Mouse (Mus musculus) heart, adult 2 months (tissue): ENCODE data around the gene Gmppb. TPM values are rescaled to one million over a fixed set of nuclear protein-coding genes. Genes with fewer than 3 reads are reported as not detected.

Experiments
- DNase-seq, 2 experiments: peaks; one replicate each; pipeline ENCODE4 v3.0.0; 2021
- H3K27ac ChIP-seq: fragments of 200-600 bp; 2 replicates; pipeline ENCODE4 v1.8.1; 2022
- H3K27me3 ChIP-seq: fragments of 200-500 bp; 2 replicates; pipeline ENCODE4 v1.6.1; 2012; ENCODE audit warnings: mild to moderate bottlenecking, low read length, inconsistent platforms, mixed read lengths; ENCODE audit not compliant: control insufficient read depth, insufficient read depth
- H3K36me3 ChIP-seq: fragments of 200-500 bp; 2 replicates; pipeline ENCODE4 v1.6.1; 2012; ENCODE audit warnings: low read length, inconsistent platforms; ENCODE audit not compliant: control insufficient read depth, insufficient read depth
- H3K4me1 ChIP-seq: fragments of 200-500 bp; 2 replicates; pipeline ENCODE4 v1.6.1; 2011; ENCODE audit warnings: low read length; ENCODE audit not compliant: control insufficient read depth, insufficient read depth
- H3K4me3 ChIP-seq: fragments of 200-600 bp; 2 replicates; pipeline ENCODE4 v1.8.1; 2022
- H3K79me2 ChIP-seq: fragments of 200-500 bp; replicated peaks from 2 replicates; pipeline ENCODE4 v1.6.1; 2012; ENCODE audit warnings: mild to moderate bottlenecking, inconsistent platforms, low read length, moderate library complexity, mixed read lengths; ENCODE audit not compliant: control insufficient read depth, insufficient read depth
- H3K9ac ChIP-seq: fragments of 200-500 bp; 2 replicates; pipeline ENCODE4 v1.6.1; 2012; ENCODE audit warnings: low read depth, mild to moderate bottlenecking, control low read depth, inconsistent platforms, low read length, mixed read lengths
- CTCF ChIP-seq: fragments of 200-600 bp; IDR thresholded peaks from 2 replicates; pipeline ENCODE4 v1.8.1; 2022; ENCODE audit warnings: antibody characterized with exemption, mild to moderate bottlenecking, moderate library complexity
- EP300 ChIP-seq: fragments of 200-500 bp; IDR thresholded peaks from 2 replicates; pipeline ENCODE4 v1.6.1; 2011; ENCODE audit warnings: low read depth, low read length, control low read depth; ENCODE audit not compliant: insufficient read depth
- POLR2A ChIP-seq: fragments of 200-500 bp; IDR thresholded peaks from 2 replicates; pipeline ENCODE4 v1.6.1; 2011; ENCODE audit warnings: mild to moderate bottlenecking, low read depth, low read length, control low read depth; ENCODE audit not compliant: insufficient read depth
- WGBS: fragments of 180-500 bp; shearing (Covaris S2); methylation state at CpG from one replicate; pipeline ENCODE4 v1.1.7; 2018; 5-methylcytosine and 5-hydroxymethylcytosine counted together
- intact Hi-C: fragments of 180-260 bp; cut with DNase I; formaldehyde crosslinking; loops from one replicate; pipeline ENCODE4 v1.15.1; 2025
- long read RNA-seq: library from polyadenylated mRNA; stranded (forward); transcript quantifications from one replicate; pipeline ENCODE4 v2.0.0, GENCODE M21; 2021
- polyA plus RNA-seq: library from polyadenylated mRNA; depleted of rRNA; stranded (reverse); fragments of >200 nt; gene quantifications from 2 replicates; pipeline ENCODE4 v1.2.3, GENCODE M21; 2012; rRNA removed
- total RNA-seq, 2 experiments: library from RNA; stranded (reverse); gene quantifications; 2 replicates each; pipeline ENCODE4 v1.2.3; 2021

Gmppb gene
- total RNA-seq (10 to 100 TPM; 10.1 to 10.2 TPM), polyA plus RNA-seq (9.6 and 11.2 TPM in 2 replicates)
- long read RNA-seq, transcript Gmppb-202 (9 exons, 2,702 nt): major isoform, 9 of 11 reads
- long read RNA-seq, partial matches to known transcripts: 0 of 11 reads
- long read RNA-seq, other reads (novel, unspliced or antisense): 0 of 11 reads

DNA sequence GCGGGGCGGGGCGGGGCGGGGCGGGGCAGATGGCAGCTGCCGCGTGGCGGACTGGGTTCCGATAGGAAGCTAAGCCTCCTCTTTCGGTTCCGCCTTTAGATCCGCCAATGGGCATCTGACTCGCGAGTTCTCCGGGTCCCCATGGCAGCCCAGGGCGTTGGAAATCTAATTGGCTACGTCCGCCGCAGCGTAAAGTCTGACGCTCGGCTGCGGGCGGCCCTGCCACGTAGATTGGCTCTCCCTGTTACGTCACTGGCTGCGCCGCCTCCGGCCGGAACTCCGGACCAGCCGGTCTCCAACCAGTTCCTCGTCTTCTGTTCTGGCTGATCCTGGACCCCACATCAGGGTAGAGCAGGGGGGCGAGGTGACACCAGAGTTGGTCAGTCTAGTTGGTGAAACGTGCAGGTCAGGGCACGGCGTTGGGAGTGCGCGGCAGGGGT lies at the start of gene Gmppb:
TSS of gene Gmppb (plus strand) at position 227 of the 440 bp plus-strand sequence.
- intact Hi-C loops: no loop called here
- TF ChIP-seq CTCF (0 out of 2 replicates have a peak, but pooled peaks have one; percentile 8), EP300 (0 out of 2 replicates have a peak, but pooled peaks have one; percentile 27), POLR2A (peak; percentile 85)
- peak; percentile 93 to 98 for DNase-seq
- WGBS: under 1% methylated on average over 36 of the region's 39 CpGs
- H3K27me3 ChIP-seq: no peaks in the 10 kb centered on the region
- no peaks in the 10 kb centered on the region for H3K36me3 ChIP-seq
- peak within 1 kb of the TSS; percentile 78 for H3K9ac ChIP-seq
- H3K79me2 ChIP-seq: no peaks in the 10 kb centered on the region
- H3K4me1 ChIP-seq: peaks cover 9% of the 10 kb centered on the region
- peak within 1 kb of the TSS; percentile 82 for H3K27ac ChIP-seq
- peak within 1 kb of the TSS; percentile 93 for H3K4me3 ChIP-seq

DNA sequence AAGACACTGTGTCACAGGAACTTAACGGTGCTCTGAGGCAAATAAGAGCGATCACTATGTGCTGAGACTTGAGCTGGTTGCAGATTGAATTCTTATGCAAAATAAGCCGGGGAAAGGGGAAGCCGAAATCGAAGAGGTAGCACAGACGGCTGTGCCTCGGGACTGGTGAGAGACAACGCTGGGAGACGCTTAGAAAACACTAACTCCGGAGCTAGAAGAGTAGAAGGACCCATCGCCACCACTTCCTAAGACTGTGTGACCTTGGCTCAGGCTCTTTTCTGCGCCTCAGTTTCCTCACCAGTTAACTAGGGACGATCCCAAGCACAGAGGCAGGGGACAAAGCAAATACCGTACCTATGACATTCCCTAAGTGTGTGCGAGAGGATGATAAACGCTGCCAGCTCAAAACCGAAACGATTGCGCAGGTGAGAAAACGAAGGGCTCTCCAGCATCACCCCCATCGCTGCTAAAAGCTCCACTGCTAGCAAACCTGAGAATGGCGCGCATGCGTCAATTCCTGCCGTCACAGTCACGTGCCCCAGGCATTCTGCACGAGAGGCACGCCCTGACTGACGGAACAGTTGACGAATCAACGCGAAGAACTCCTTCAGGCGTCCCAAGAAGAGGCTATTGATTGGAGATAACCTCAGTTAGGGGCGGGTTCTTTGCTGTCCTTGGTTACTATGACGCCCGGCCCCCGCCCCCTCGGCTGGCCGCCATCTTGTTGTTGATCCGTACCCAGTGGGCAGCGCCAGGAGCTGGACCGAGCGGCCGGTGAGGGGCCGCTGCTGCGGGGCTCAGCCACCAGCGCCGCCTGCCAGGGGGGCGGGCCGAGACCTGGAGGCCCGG lies 46.9 kb upstream of the Gmppb start, which contains the start of gene Ip6k1:
TSS of gene Ip6k1 (plus strand) at position 580 of the 849 bp plus-strand sequence.
- WGBS: under 1% methylated on average over 50 of the region's 51 CpGs
- TF ChIP-seq EP300: peak; percentile 56; the same call in 1 of the 2 replicates
- no peak for TF ChIP-seq CTCF
- TF ChIP-seq POLR2A: peak; percentile 99
- H3K9ac ChIP-seq: peak within 1 kb of the TSS; percentile 94
- DNase-seq: peak; percentile 100
- peaks cover 9% of the 10 kb centered on the region for H3K79me2 ChIP-seq
- intact Hi-C loops: loop anchor here (5.0 kb wide), 1 partner anchor 40 kb away; no protein-coding TSS in a partner anchor
- H3K27me3 ChIP-seq: no peaks in the 10 kb centered on the region
- peak within 1 kb of the TSS; percentile 100 for H3K27ac ChIP-seq
- H3K4me3 ChIP-seq: peak within 1 kb of the TSS; percentile 83
- H3K36me3 ChIP-seq: peaks cover 10% of the 10 kb centered on the region
- H3K4me1 ChIP-seq: peaks cover 6% of the 10 kb centered on the region

DNA sequence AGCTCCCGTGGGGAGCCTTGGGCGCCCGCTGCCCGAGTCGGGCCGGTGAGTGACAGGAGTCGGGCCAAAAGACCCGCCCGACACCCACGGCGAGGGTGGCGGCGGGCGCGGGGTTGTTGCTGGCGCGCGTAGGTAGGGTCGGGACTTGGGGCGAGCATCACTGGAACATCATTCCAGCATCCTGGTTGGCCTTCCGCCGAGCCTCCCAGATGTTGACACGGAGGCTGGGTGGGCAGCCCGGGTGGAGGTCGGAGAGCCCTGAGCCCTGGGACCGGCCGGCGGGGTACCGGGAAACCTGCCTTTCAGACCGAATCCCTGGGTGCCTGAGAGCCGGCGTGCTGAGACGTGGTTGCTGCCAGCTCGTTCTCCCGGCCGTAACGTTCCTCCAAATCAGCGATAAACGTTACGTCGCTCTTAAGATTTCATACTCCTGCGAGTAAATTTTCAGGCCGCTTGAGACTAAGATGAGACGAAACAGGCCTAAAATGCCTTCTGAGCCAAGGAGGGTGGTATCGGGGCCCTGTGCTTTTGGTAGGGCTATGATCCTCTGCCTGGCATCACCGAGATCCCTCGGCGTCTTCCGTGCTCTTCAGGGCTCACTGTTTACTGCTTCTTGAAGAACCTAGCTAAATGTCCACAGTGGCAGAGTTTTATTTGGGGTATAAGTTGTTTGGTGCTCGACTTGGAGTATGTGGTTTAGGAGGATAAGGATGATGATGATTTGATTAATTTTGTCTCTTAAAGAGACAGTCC lies 46.1 kb upstream of the Gmppb start:
- Histone ChIP-seq H3K79me2 (peaks cover 12% of the 10 kb centered on the region), H3K27ac (peak overlapping the region; percentile 100), H3K9ac (peak overlapping the region; percentile 94), H3K4me3 (peak overlapping the region; percentile 83), H3K36me3 (peaks cover 12% of the 10 kb centered on the region), H3K27me3 (no peaks in the 10 kb centered on the region), H3K4me1 (peaks cover 7% of the 10 kb centered on the region)
- TF ChIP-seq CTCF (no peak), POLR2A (0 out of 2 replicates have a peak, but pooled peaks have one; percentile 20)
- under 1% methylated on average over 50 of the region's 50 CpGs for WGBS
- no peak for DNase-seq
- intact Hi-C loops: loop anchor here (5.0 kb wide), 1 partner anchor 41 kb away; no protein-coding TSS in a partner anchor

DNA sequence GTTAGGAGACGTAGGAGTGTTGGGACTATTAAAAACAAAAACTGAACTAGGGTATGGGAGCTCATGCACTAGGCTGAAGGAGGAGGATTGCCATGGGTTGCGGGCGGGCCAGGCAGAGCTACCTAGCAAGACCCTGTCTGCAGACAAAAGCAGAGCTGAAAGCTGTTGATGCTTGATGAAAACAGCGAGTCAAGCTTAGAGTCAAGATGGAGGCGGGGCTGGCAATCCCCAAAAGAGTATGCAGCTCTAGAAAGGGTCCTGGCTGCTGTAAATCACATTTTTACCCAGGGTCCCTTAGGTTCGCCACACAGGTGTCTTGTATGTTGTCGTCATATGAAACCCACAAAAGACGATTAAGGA lies 45.5 kb upstream of the Gmppb start:
- Histone ChIP-seq H3K36me3 (peaks cover 17% of the 10 kb centered on the region), H3K9ac (peak overlapping the region; percentile 94), H3K79me2 (peaks cover 17% of the 10 kb centered on the region), H3K27ac (peak overlapping the region; percentile 100), H3K4me3 (peak overlapping the region; percentile 83), H3K27me3 (no peaks in the 10 kb centered on the region), H3K4me1 (peaks cover 11% of the 10 kb centered on the region)
- WGBS: 8% methylated on average over 8 of the region's 8 CpGs
- TF ChIP-seq POLR2A (no peak), CTCF (no peak), EP300 (no peak)
- intact Hi-C loops: loop anchor here (5.0 kb wide), 1 partner anchor 41 kb away; no protein-coding TSS in a partner anchor
- DNase-seq: peak in 1 of 2 experiments; percentile 40

DNA sequence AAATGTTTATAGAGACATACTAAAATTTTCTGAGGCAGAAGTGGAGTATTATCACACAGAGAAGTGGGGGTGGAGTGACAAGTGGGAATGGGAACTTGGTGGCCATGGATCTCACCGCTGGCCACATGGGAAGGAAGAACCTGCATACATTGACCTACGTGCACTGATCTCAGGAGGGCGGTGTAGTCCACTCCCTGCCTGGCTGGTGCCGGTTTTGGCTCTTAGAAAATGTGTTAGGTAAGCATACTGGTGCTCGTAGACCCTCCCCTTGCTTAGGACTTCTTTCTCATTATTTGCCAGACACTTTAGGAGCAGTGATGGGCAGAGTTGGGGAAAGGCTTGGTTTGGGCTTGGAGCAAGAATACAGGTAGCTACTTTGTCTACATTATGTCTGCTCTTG lies 41.0 kb upstream of the Gmppb start:
- Histone ChIP-seq H3K36me3 (peaks cover 26% of the 10 kb centered on the region), H3K27ac (no peak overlapping the region), H3K4me3 (no peak overlapping the region), H3K79me2 (peaks cover 20% of the 10 kb centered on the region), H3K9ac (no peak overlapping the region), H3K4me1 (peaks cover 21% of the 10 kb centered on the region), H3K27me3 (no peaks in the 10 kb centered on the region)
- intact Hi-C loops: no loop called here
- no peak for TF ChIP-seq CTCF
- TF ChIP-seq EP300: no peak
- no peak for TF ChIP-seq POLR2A
- no peak for DNase-seq
- 80% methylated on average over 5 of the region's 5 CpGs for WGBS
